Mouse (Mus musculus) liver, embryonic 14.5 days (tissue): Measurements from ENCODE around the gene Jarid2. TPM values are rescaled to one million over a fixed set of nuclear protein-coding genes. Genes with fewer than 3 reads are reported as not detected.

Experiments
- ATAC-seq: fragments of 200-750 bp; cut with Nextera tagmentation; 2 replicates; pipeline ENCODE4 v1.8.0; 2017; ENCODE audit warnings: moderate number of reproducible peaks, mild to moderate bottlenecking, moderate library complexity; ENCODE audit not compliant: insufficient read depth
- DNase-seq, 3 experiments: peaks; one replicate each; pipeline ENCODE4 v3.0.0-alpha.2; 2012 to 2013; ENCODE audit warnings: low read depth in 3 of 3, low spot score in 3 of 3
- H3K27ac ChIP-seq: fragments of 300-500 bp; sonication (generic); 2 replicates; pipeline ENCODE4 v1.5.1; 2014; ENCODE audit warnings: moderate library complexity, mild to moderate bottlenecking, control low read depth, inconsistent platforms
- H3K27me3 ChIP-seq: fragments of 300-500 bp; sonication (generic); 2 replicates; pipeline ENCODE4 v1.6.1; 2014; ENCODE audit warnings: mild to moderate bottlenecking, low read length, moderate library complexity; ENCODE audit not compliant: control insufficient read depth, insufficient read depth
- H3K36me3 ChIP-seq: fragments of 300-500 bp; sonication (generic); replicated peaks from 2 replicates; pipeline ENCODE4 v1.6.1; 2014; ENCODE audit warnings: low read depth; ENCODE audit not compliant: control insufficient read depth, insufficient read depth
- H3K4me1 ChIP-seq, 2 experiments: fragments of 200-500 bp in 1 of 2; fragments of 300-500 bp in 1 of 2; sonication (generic) in 1 of 2; replicated peaks; 2 replicates each; pipeline ENCODE4 v1.6.1; 2012 to 2014; ENCODE audit warnings: antibody characterized with exemption in 1 of 2, inconsistent platforms in 1 of 2, low read length in 1 of 2; ENCODE audit not compliant: control insufficient read depth in 2 of 2, insufficient read depth in 2 of 2
- H3K4me2 ChIP-seq: fragments of 300-500 bp; sonication (generic); 2 replicates; pipeline ENCODE4 v1.6.1; 2014; ENCODE audit warnings: low read depth, mild to moderate bottlenecking, control low read depth, moderate library complexity
- H3K4me3 ChIP-seq, 2 experiments: fragments of 200-500 bp in 1 of 2; fragments of 300-500 bp in 1 of 2; sonication (generic) in 1 of 2; 2 replicates each; pipeline ENCODE4 v1.5.1; 2012 to 2014; ENCODE audit warnings: low read depth in 2 of 2, low read length in 2 of 2, mild to moderate bottlenecking in 2 of 2, control low read depth in 1 of 2, inconsistent platforms in 1 of 2, moderate library complexity in 1 of 2; ENCODE audit not compliant: insufficient read depth in 1 of 2
- H3K9ac ChIP-seq: fragments of 300-500 bp; sonication (generic); replicated peaks from 2 replicates; pipeline ENCODE4 v1.6.1; 2014; ENCODE audit warnings: mild to moderate bottlenecking, control low read depth, moderate library complexity
- H3K9me3 ChIP-seq: fragments of 300-500 bp; sonication (generic); 2 replicates; pipeline ENCODE4 v1.6.1; 2016; ENCODE audit warnings: low read length, mixed read lengths; ENCODE audit not compliant: control insufficient read depth
- CTCF ChIP-seq: IDR thresholded peaks from 2 replicates; pipeline ENCODE4 v1.5.1; 2016; ENCODE audit warnings: antibody characterized with exemption, low read depth, control low read depth
- EP300 ChIP-seq: IDR thresholded peaks from 2 replicates; pipeline ENCODE4 v1.6.1; 2016; ENCODE audit warnings: antibody characterized with exemption, low read depth
- WGBS: fragments of 180-500 bp; shearing (Covaris S2); extraction: QIAGEN DNeasy Blood & Tissue Kit; methylation state at CpG from one replicate; pipeline ENCODE4 v1.1.7; 2014; ENCODE audit not compliant: insufficient replicate concordance; 5-methylcytosine and 5-hydroxymethylcytosine counted together
- polyA plus RNA-seq, 2 experiments: library from polyadenylated mRNA; depleted of rRNA in 1 of 2; stranded (reverse) in 1 of 2; unstranded in 1 of 2; fragments of >200 nt; fragmentation: Nextera tagmentation in 1 of 2; extraction: Ambion mirVana in 1 of 2; gene quantifications; 2 replicates each; pipeline versions ENCODE4 v1.2.1 to v1.2.3; 2012 to 2014

Jarid2 gene
- 4.1 and 5.9 TPM in 2 replicates for polyA plus RNA-seq (2012; rRNA removed)
- 4.9 TPM in 2 replicates for polyA plus RNA-seq (2014; fragmentation: Nextera tagmentation; extraction: Ambion mirVana)

DNA sequence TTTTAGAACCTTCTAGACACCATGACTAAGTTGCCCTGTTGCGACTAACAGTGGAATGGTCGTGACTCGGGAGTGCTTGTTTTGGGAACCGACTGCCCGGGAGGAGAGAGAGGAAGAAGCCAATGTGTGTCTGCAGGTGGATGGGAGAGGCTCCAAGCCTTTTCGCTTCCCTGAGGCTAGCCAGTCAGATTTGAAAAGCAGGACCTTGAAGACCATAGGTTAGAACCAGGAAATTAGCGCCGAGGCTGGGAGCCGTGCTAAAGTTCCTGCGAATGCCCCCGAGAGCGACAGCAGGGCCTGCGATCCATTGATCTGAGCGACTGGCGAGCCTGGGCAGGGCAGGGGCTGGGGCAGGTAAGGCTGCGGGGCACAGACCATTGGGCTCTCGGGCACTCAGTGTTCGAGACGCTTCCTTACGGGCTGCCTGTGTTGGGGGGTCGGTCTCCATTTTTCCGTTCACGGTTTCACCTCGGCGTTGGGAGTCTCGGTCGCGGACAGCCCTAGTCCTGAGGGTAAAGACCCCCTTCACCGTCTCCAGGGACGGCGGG, at the start of gene Jarid2:
Jarid2 (plus strand) TSS at position 51 of the 548 bp plus-strand sequence.
- Histone ChIP-seq H3K27me3 (no peaks in the 10 kb centered on the region), H3K36me3 (no peaks in the 10 kb centered on the region), H3K27ac (peak within 1 kb of the TSS; percentile 53), H3K9ac (peak within 1 kb of the TSS; percentile 88), H3K9me3 (no peaks in the 10 kb centered on the region), H3K4me2 (peak within 1 kb of the TSS; percentile 97), H3K4me1 (peaks cover 7 to 14% of the 10 kb centered on the region in 2 experiments; a peak in 3 of 4 replicates), H3K4me3 (peak within 1 kb of the TSS; percentile 81 to 84)
- ATAC-seq (no peak), DNase-seq (no peak)
- 3% methylated on average over 31 of the region's 31 CpGs for WGBS
- no peak for TF ChIP-seq EP300
- no peak; the same call in 1 of the 2 replicates for TF ChIP-seq CTCF

GRCm38 (mm10) chr13:44681051-44681450, 48.2 kb upstream of the Jarid2 start:
- Histone ChIP-seq H3K4me1 (no peaks in the 10 kb centered on the region), H3K9ac (no peak overlapping the region), H3K36me3 (no peaks in the 10 kb centered on the region), H3K27ac (no peak overlapping the region), H3K9me3 (no peaks in the 10 kb centered on the region), H3K27me3 (no peaks in the 10 kb centered on the region), H3K4me2 (no peak overlapping the region), H3K4me3 (no peak overlapping the region)
- TF ChIP-seq CTCF (no peak), EP300 (no peak)
- WGBS, result 69% methylated on average over 7 of the region's 7 CpGs
- ATAC-seq (no peak), DNase-seq (no peak)

- H3K4me2 ChIP-seq, result no peak overlapping the region
- WGBS, result 56% methylated on average over 3 of the region's 3 CpGs
- H3K4me1 ChIP-seq, result no peaks in the 10 kb centered on the region
- H3K9ac ChIP-seq, result no peak overlapping the region
- H3K4me3 ChIP-seq, result no peak overlapping the region
- H3K9me3 ChIP-seq, result no peaks in the 10 kb centered on the region
- no peaks in the 10 kb centered on the region for H3K27me3 ChIP-seq
- no peak overlapping the region for H3K27ac ChIP-seq
- ATAC-seq (no peak), DNase-seq (no peak)
- no peak for TF ChIP-seq CTCF
- TF ChIP-seq EP300, result no peak
- no peaks in the 10 kb centered on the region for H3K36me3 ChIP-seq
Measured at GRCm38 (mm10) chr13:44688140-44688539, 41.1 kb upstream of the Jarid2 start.

DNA sequence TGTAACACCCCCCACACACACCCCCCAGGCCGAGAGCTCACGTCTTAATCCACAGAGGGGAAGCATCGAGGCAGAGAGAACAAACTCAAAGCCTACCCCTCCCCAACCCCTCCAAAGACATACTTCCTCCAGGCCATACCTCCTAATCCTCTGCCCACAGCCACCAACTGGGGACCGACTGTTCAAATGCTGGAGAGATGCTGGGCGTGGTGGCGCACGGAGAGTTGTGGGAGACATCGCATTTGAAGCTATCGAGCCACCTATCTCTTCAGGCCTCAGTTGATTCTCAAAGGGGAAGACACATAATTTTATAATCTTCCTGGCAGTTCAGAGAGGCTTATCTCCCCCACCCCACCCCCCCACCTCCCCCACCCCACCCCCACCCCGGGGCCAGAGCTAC, 31.6 kb upstream of the Jarid2 start:
- no peak overlapping the region for H3K4me2 ChIP-seq
- WGBS, result 49% methylated on average over 10 of the region's 10 CpGs

GRCm38 (mm10) chr13:44704036-44704801, 25.1 kb upstream of the Jarid2 start:
- ATAC-seq (no peak), DNase-seq (no peak)
- TF ChIP-seq CTCF, result no peak
- no peak for TF ChIP-seq EP300
- WGBS, result 73% methylated on average over 15 of the region's 15 CpGs
- Histone ChIP-seq H3K4me1 (peaks cover 8 to 30% of the 10 kb centered on the region in 2 experiments), H3K9me3 (no peaks in the 10 kb centered on the region), H3K4me2 (no peak overlapping the region), H3K4me3 (no peak overlapping the region), H3K9ac (no peak overlapping the region), H3K27me3 (no peaks in the 10 kb centered on the region), H3K27ac (no peak overlapping the region), H3K36me3 (no peaks in the 10 kb centered on the region)

More for the DNA sequence above, 31.6 kb upstream of the Jarid2 start:
- TF ChIP-seq EP300 (no peak), CTCF (no peak)
- Histone ChIP-seq H3K27me3 (no peaks in the 10 kb centered on the region), H3K9me3 (no peaks in the 10 kb centered on the region), H3K4me1 (peaks cover 0 to 12% of the 10 kb centered on the region in 2 experiments; a peak in 2 of 4 replicates), H3K27ac (no peak overlapping the region), H3K9ac (no peak overlapping the region), H3K36me3 (no peaks in the 10 kb centered on the region), H3K4me3 (no peak overlapping the region)
- DNase-seq, result no peak
- ATAC-seq, result peak; percentile 39; the same call in 1 of the 2 replicates
